Mouse (Mus musculus): ENCODE measurements around the gene Bcl2l13.

The Bcl2l13 gene

GRCm38 (mm10) chr6:120929421-120929820 lies 93.4 kb downstream of the Bcl2l13 start:
- DNase-seq (ENCODE audit: low read depth, low spot score): no peak

GRCm38 (mm10) chr6:120930450-120931306 lies 94.7 kb downstream of the Bcl2l13 start:
- no peak for DNase-seq (ENCODE audit: low read depth, low spot score)

- no peak for DNase-seq (ENCODE audit: low read depth, low spot score)
These were observed 96.6 kb downstream of the Bcl2l13 start for GRCm38 (mm10) chr6:120932597-120932996.

- DNase-seq (ENCODE audit: low read depth, low spot score): no peak
These were observed 97.7 kb downstream of the Bcl2l13 start for GRCm38 (mm10) chr6:120933670-120934069.

GRCm38 (mm10) chr6:120934176-120934575 lies 98.2 kb downstream of the Bcl2l13 start:
- no peak for DNase-seq (ENCODE audit: low read depth, low spot score)

- no peak for DNase-seq (ENCODE audit: low read depth, low spot score)
These were observed 101.1 kb downstream of the Bcl2l13 start for GRCm38 (mm10) chr6:120937104-120937617.

- no peak for DNase-seq (ENCODE audit: low read depth, low spot score)
These were observed 102.1 kb downstream of the Bcl2l13 start for GRCm38 (mm10) chr6:120937999-120938608.

- DNase-seq (ENCODE audit: low read depth, low spot score): no peak
These were observed 102.9 kb downstream of the Bcl2l13 start for GRCm38 (mm10) chr6:120938763-120939450.

GRCm38 (mm10) chr6:120939783-120940182 lies 103.8 kb downstream of the Bcl2l13 start:
- DNase-seq (ENCODE audit: low read depth, low spot score): no peak

GRCm38 (mm10) chr6:120940446-120941083 lies 104.6 kb downstream of the Bcl2l13 start:
- DNase-seq (ENCODE audit: low read depth, low spot score): no peak

GRCm38 (mm10) chr6:120941084-120941481 lies 105.1 kb downstream of the Bcl2l13 start:
- DNase-seq (ENCODE audit: low read depth, low spot score): no peak

GRCm38 (mm10) chr6:120941575-120941974 lies 105.6 kb downstream of the Bcl2l13 start:
- DNase-seq (ENCODE audit: low read depth, low spot score): no peak
